Mouse (Mus musculus) midbrain, embryonic 15.5 days (tissue): ENCODE measurements around the gene Vmn2r80. TPM values are rescaled to one million over a fixed set of nuclear protein-coding genes. Genes with fewer than 3 reads are reported as not detected.
"Not testable (repeated sequence)": the region's sequence is repeated elsewhere in the genome, so short reads cannot be mapped to it uniquely, and the experiment has no call there.

Source experiments
- ATAC-seq: fragments of 200-750 bp; cut with Nextera tagmentation; replicated peaks from 2 replicates; pipeline ENCODE4 v1.8.0; 2017; ENCODE audit warnings: moderate TSS enrichment
- H3K27ac ChIP-seq: fragments of 300-500 bp; sonication (generic); 2 replicates; pipeline ENCODE4 v1.5.1; 2015; ENCODE audit warnings: mild to moderate bottlenecking, inconsistent platforms
- H3K27me3 ChIP-seq: fragments of 300-500 bp; sonication (generic); replicated peaks from 2 replicates; pipeline ENCODE4 v1.6.1; 2015; ENCODE audit warnings: inconsistent platforms
- H3K36me3 ChIP-seq: fragments of 300-500 bp; sonication (generic); replicated peaks from 2 replicates; pipeline ENCODE4 v1.6.1; 2015; ENCODE audit warnings: inconsistent platforms
- H3K4me1 ChIP-seq: fragments of 300-500 bp; sonication (generic); 2 replicates; pipeline ENCODE4 v1.6.1; 2015; ENCODE audit warnings: inconsistent platforms
- H3K4me2 ChIP-seq: fragments of 300-500 bp; sonication (generic); 2 replicates; pipeline ENCODE4 v1.6.1; 2015; ENCODE audit warnings: inconsistent platforms, mild to moderate bottlenecking, moderate library complexity
- H3K4me3 ChIP-seq: fragments of 300-500 bp; sonication (generic); 2 replicates; pipeline ENCODE4 v1.5.1; 2015; ENCODE audit warnings: mild to moderate bottlenecking, inconsistent platforms
- H3K9ac ChIP-seq: fragments of 300-500 bp; sonication (generic); 2 replicates; pipeline ENCODE4 v1.6.1; 2015; ENCODE audit warnings: mild to moderate bottlenecking, inconsistent platforms
- H3K9me3 ChIP-seq: fragments of 300-500 bp; sonication (generic); 2 replicates; pipeline ENCODE4 v1.6.1; 2016; ENCODE audit warnings: inconsistent platforms
- WGBS: fragments of 180-500 bp; shearing (Covaris S2); methylation state at CpG from one replicate; pipeline ENCODE4 v1.1.7; 2015; ENCODE audit warnings: mixed read lengths; 5-methylcytosine and 5-hydroxymethylcytosine counted together
- polyA plus RNA-seq: library from polyadenylated mRNA; unstranded; fragments of >200 nt; fragmentation: Nextera tagmentation; extraction: Ambion mirVana; gene quantifications from 2 replicates; pipeline ENCODE4 v1.2.1, GENCODE M21; 2015

The Vmn2r80 gene
- polyA plus RNA-seq: not detected in 2 replicates

DNA sequence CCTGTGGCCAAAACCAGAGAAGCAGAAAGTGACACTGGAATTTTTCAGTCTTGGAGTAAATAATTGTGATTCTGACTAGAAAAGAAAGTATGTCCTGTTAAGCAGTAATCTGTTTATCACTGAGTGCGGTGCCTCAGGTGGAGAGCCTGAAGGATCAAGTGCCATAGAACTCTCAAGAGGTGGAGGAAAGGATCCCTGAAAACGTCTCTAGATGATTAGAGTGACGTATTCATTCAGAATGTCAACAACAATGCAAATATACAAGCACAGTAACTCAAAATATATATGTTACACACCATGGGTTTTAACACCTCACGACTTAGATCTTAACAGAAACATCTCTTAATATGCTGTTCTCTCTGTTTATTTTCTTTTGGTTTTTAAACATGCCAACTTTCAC, at the start of gene Vmn2r80:
Vmn2r80 (plus strand) TSS at position 301 of the 400 bp plus-strand sequence.
- H3K27me3 ChIP-seq, H3K4me1 ChIP-seq, H3K9ac ChIP-seq, H3K9me3 ChIP-seq, H3K4me3 ChIP-seq, H3K4me2 ChIP-seq, H3K36me3 ChIP-seq, H3K27ac ChIP-seq, ATAC-seq: not testable (repeated sequence)
- WGBS: 73% methylated on average over 4 of the region's 4 CpGs

DNA sequence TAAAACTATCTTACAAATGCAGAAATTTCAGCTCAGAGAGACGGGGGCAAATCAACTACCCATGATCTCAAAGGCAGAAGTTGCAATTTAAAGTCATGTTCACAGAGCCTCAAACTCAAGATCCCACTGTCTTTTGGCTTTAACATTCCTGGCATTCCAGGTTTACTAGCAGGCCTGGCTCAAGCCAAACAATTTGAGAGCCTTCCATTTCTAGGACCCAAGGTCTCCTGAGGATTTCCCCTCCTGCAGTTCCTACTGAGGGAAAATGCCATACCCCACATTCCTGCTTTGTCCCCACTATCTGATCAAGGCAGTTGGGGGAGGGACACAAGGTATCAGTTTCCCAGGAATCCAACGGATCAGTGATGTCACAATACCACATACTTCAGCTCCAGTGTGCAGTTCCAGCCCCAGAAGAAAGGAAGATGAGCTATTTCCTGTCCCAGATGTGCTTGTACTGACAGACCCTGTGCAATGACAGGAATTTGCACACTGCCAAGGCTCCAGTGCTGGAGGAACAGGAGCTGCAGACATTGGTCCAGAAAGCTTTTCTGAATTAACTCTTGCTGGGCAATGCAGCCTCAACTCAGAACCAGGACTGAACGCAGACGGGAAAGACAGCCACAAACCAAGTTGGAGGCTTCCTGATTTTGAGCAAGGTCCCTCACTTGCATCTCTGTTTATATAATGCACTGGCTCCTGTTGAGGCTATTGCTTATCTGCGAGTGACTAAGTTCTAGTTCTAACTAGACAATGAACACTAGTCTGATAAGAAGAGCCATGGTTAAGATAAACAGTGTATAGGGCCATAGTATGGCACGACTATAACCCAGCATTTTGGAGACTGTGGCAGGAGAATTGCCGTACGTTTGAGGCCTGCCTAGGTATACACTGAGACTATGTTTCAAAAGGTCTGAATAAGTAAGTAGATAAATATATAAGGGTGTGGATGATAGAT, 42.0 kb upstream of the Vmn2r80 start:
- Histone ChIP-seq H3K36me3 (no peaks in the 10 kb centered on the region), H3K27me3 (no peaks in the 10 kb centered on the region), H3K4me3 (no peak overlapping the region), H3K4me2 (no peak overlapping the region), H3K9me3 (no peaks in the 10 kb centered on the region), H3K27ac (no peak overlapping the region), H3K4me1 (no peaks in the 10 kb centered on the region), H3K9ac (no peak overlapping the region)
- no peak for ATAC-seq
- WGBS: 75% methylated on average over 8 of the region's 8 CpGs

DNA sequence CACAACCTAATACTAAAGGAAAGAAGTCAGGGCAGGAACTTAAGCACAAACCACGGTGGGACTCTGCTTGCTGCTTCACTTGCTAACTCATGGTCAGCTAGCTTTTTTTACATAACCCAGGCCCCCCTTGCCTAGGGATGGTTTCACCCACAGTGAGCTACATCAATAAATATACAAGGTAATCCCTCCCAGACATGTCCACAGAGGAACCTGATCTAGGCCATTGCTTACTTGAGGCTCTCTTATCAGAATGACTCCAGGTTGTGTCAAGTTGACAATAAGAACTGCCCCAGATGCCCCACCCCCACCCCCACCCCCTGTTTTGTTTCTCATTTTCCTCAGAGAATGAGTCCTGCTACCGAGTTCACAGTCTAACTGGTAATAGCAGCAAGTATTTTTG, 41.0 kb upstream of the Vmn2r80 start:
- ATAC-seq: no peak
- no peaks in the 10 kb centered on the region for H3K27me3 ChIP-seq
- no peak overlapping the region for H3K4me3 ChIP-seq
- H3K27ac ChIP-seq: no peak overlapping the region
- no peak overlapping the region for H3K9ac ChIP-seq
- H3K9me3 ChIP-seq: no peaks in the 10 kb centered on the region
- no peaks in the 10 kb centered on the region for H3K36me3 ChIP-seq
- H3K4me2 ChIP-seq: no peak overlapping the region
- 84% methylated on average over 2 of the region's 2 CpGs for WGBS
- H3K4me1 ChIP-seq: no peaks in the 10 kb centered on the region

GRCm38 (mm10) chr10:79109156-79109555, 39.4 kb upstream of the Vmn2r80 start:
- H3K27me3 ChIP-seq: no peaks in the 10 kb centered on the region
- no peaks in the 10 kb centered on the region for H3K36me3 ChIP-seq
- H3K27ac ChIP-seq: no peak overlapping the region
- no peaks in the 10 kb centered on the region for H3K9me3 ChIP-seq
- no peak overlapping the region for H3K4me2 ChIP-seq
- H3K4me1 ChIP-seq: no peaks in the 10 kb centered on the region
- no peak overlapping the region for H3K9ac ChIP-seq
- no peak for ATAC-seq
- 73% methylated on average over 1 of the region's 1 CpGs for WGBS
- no peak overlapping the region for H3K4me3 ChIP-seq

DNA sequence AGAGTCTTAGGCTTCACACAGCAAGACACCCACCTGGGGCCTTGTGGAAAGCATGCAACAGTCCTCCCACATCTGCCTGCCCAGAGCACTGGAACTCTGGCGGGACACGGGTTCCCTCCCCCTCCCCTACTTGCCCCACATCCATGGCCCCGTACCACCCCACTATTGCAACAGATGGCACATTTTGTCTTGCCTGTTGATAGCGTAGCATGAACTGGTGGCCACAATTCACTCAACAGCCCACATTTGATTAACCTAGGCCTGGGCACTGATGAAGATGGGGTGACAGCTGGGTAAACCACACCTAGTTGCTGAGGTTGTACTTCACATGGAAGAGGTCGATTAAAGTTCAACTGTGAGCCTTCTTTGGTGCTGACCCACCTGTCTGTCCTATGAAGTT, 38.1 kb upstream of the Vmn2r80 start:
- no peak overlapping the region for H3K27ac ChIP-seq
- ATAC-seq: no peak
- 84% methylated on average over 5 of the region's 5 CpGs for WGBS

DNA sequence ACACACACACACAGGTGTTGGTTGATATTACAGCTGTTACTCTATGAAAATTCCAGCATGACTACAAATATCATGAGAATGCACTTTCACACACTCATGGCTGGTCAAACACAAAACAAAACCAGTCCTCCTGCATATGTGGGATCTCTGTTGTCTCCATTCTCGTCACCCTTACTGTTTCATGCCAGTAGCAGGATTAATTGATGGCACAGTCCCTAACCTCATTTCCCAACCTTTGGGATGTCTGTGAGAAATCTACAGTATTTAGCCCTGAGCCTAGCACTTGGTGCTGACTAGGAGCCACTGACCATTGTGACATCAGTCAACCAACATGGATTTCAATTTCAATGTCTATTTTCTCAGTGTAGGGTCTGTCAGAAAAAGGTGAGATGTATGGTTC, 33.5 kb upstream of the Vmn2r80 start:
- no peaks in the 10 kb centered on the region for H3K9me3 ChIP-seq
- no peaks in the 10 kb centered on the region for H3K27me3 ChIP-seq
- H3K4me3 ChIP-seq: no peak overlapping the region
- ATAC-seq: no peak
- no peaks in the 10 kb centered on the region for H3K36me3 ChIP-seq
- H3K4me1 ChIP-seq: no peaks in the 10 kb centered on the region
- no peak overlapping the region for H3K9ac ChIP-seq
- H3K27ac ChIP-seq: no peak overlapping the region
- H3K4me2 ChIP-seq: no peak overlapping the region
- WGBS: 76% methylated on average over 1 of the region's 1 CpGs

More for the DNA sequence above, 38.1 kb upstream of the Vmn2r80 start:
- H3K27me3 ChIP-seq: no peaks in the 10 kb centered on the region
- H3K9me3 ChIP-seq: no peaks in the 10 kb centered on the region
- no peaks in the 10 kb centered on the region for H3K36me3 ChIP-seq
- no peaks in the 10 kb centered on the region for H3K4me1 ChIP-seq
- H3K9ac ChIP-seq: no peak overlapping the region
- no peak overlapping the region for H3K4me2 ChIP-seq
- H3K4me3 ChIP-seq: no peak overlapping the region

DNA sequence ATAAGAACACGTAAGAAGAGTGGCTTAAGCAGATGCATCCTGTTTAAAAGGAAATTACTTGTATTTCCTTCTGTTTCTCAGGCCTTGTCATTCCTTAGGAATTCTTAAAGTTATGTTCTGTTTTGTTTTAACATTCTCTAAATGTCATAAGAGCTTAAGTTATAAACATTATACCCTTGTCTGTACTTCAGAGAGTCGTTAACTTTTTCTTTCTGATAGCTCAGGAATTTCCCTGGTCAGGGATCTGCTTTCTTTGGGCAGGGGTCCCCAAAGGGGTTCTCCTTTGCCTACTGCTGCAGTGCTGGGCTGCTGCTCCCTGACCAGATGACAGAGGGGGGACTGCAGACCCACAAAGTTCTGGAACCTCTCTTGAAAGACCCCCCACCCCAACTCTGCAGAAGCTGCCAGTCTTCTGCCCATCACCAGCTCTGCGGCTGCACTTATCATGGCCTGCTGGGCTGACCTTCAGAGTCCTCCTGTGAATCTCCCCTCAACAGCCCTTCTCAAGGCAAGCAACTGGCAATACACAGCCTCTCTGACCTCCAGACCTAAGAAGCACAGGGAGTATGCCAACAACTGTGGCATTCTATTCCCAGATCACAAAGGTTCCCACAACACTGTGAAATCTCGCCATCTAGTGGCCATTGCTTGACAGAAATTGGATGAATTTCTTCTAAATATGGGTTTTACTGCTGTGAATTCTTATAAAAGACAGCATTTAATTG, 32.3 kb upstream of the Vmn2r80 start:
- H3K27ac ChIP-seq: no peak overlapping the region
- H3K36me3 ChIP-seq: no peaks in the 10 kb centered on the region
- no peaks in the 10 kb centered on the region for H3K4me1 ChIP-seq
- no peak overlapping the region for H3K9ac ChIP-seq
- H3K9me3 ChIP-seq: no peaks in the 10 kb centered on the region
- 49% methylated on average over 4 of the region's 4 CpGs for WGBS
- no peak overlapping the region for H3K4me3 ChIP-seq
- H3K4me2 ChIP-seq: no peak overlapping the region
- ATAC-seq: peak; percentile 84
- H3K27me3 ChIP-seq: no peaks in the 10 kb centered on the region

GRCm38 (mm10) chr10:79151602-79152001, 3.0 kb downstream of the Vmn2r80 start:
- Histone ChIP-seq H3K4me2 (no peak overlapping the region), H3K36me3 (no peaks in the 10 kb centered on the region), H3K4me1 (no peaks in the 10 kb centered on the region), H3K9ac (no peak overlapping the region), H3K27ac (no peak overlapping the region), H3K9me3 (no peaks in the 10 kb centered on the region), H3K4me3 (no peak overlapping the region), H3K27me3 (no peaks in the 10 kb centered on the region)
- ATAC-seq: no peak

GRCm38 (mm10) chr10:79199973-79200372, 51.4 kb downstream of the Vmn2r80 start:
- not testable (repeated sequence) for H3K27me3 ChIP-seq, H3K4me1 ChIP-seq, H3K36me3 ChIP-seq, H3K9me3 ChIP-seq, H3K9ac ChIP-seq, ATAC-seq, H3K27ac ChIP-seq, H3K4me3 ChIP-seq, H3K4me2 ChIP-seq
- 91% methylated on average over 1 of the region's 1 CpGs for WGBS

- Histone ChIP-seq H3K36me3 (no peaks in the 10 kb centered on the region), H3K4me1 (no peaks in the 10 kb centered on the region), H3K27ac (no peak overlapping the region), H3K9me3 (no peaks in the 10 kb centered on the region), H3K4me3 (no peak overlapping the region), H3K9ac (no peak overlapping the region), H3K4me2 (no peak overlapping the region), H3K27me3 (no peaks in the 10 kb centered on the region)
- no peak for ATAC-seq
Measured at GRCm38 (mm10) chr10:79220432-79220831, 71.9 kb downstream of the Vmn2r80 start.

- Histone ChIP-seq H3K4me3 (no peak overlapping the region), H3K27me3 (no peaks in the 10 kb centered on the region), H3K9ac (no peak overlapping the region), H3K9me3 (no peaks in the 10 kb centered on the region), H3K4me1 (no peaks in the 10 kb centered on the region), H3K27ac (no peak overlapping the region), H3K4me2 (no peak overlapping the region), H3K36me3 (no peaks in the 10 kb centered on the region)
- no peak for ATAC-seq
Measured at GRCm38 (mm10) chr10:79221606-79222005, 73.0 kb downstream of the Vmn2r80 start.

GRCm38 (mm10) chr10:79222214-79222613, 73.6 kb downstream of the Vmn2r80 start:
- Histone ChIP-seq H3K27ac (no peak overlapping the region), H3K4me3 (no peak overlapping the region), H3K36me3 (no peaks in the 10 kb centered on the region), H3K9ac (no peak overlapping the region), H3K9me3 (no peaks in the 10 kb centered on the region), H3K4me2 (no peak overlapping the region), H3K27me3 (no peaks in the 10 kb centered on the region), H3K4me1 (no peaks in the 10 kb centered on the region)
- ATAC-seq: no peak
- 55% methylated on average over 7 of the region's 7 CpGs for WGBS
